Mouse (Mus musculus): ENCODE results near the gene Fam69b.

GRCm38 (mm10) chr2:26603720-26604671, 24.3 kb upstream of the Fam69b start, which contains the start of gene Agpat2:
- TF ChIP-seq CTCF (IDR thresholded peaks at IDR 0.05; ENCODE audit: low read depth) (peak; percentile 46), EP300 (IDR thresholded peaks at IDR 0.05; ENCODE audit: low read depth) (no peak; the same call in 1 of the 2 replicates)
